Mouse (Mus musculus) heart, adult 2 months (tissue): Measurements from ENCODE around the gene Slc30a1. TPM values are rescaled to one million over a fixed set of nuclear protein-coding genes. Genes with fewer than 3 reads are reported as not detected.
A peak's percentile ranks its signal among the peaks of the same experiment; 100 is the strongest.

Experiments used
- DNase-seq, 2 experiments: peaks; one replicate each; pipeline ENCODE4 v3.0.0; 2021
- H3K27ac ChIP-seq: fragments of 200-600 bp; 2 replicates; pipeline ENCODE4 v1.8.1; 2022
- H3K27me3 ChIP-seq: fragments of 200-500 bp; 2 replicates; pipeline ENCODE4 v1.6.1; 2012; ENCODE audit warnings: mild to moderate bottlenecking, low read length, inconsistent platforms, mixed read lengths; ENCODE audit not compliant: control insufficient read depth, insufficient read depth
- H3K36me3 ChIP-seq: fragments of 200-500 bp; 2 replicates; pipeline ENCODE4 v1.6.1; 2012; ENCODE audit warnings: low read length, inconsistent platforms; ENCODE audit not compliant: control insufficient read depth, insufficient read depth
- H3K4me1 ChIP-seq: fragments of 200-500 bp; 2 replicates; pipeline ENCODE4 v1.6.1; 2011; ENCODE audit warnings: low read length; ENCODE audit not compliant: control insufficient read depth, insufficient read depth
- H3K4me3 ChIP-seq: fragments of 200-600 bp; 2 replicates; pipeline ENCODE4 v1.8.1; 2022
- H3K79me2 ChIP-seq: fragments of 200-500 bp; replicated peaks from 2 replicates; pipeline ENCODE4 v1.6.1; 2012; ENCODE audit warnings: mild to moderate bottlenecking, inconsistent platforms, low read length, moderate library complexity, mixed read lengths; ENCODE audit not compliant: control insufficient read depth, insufficient read depth
- H3K9ac ChIP-seq: fragments of 200-500 bp; 2 replicates; pipeline ENCODE4 v1.6.1; 2012; ENCODE audit warnings: low read depth, mild to moderate bottlenecking, control low read depth, inconsistent platforms, low read length, mixed read lengths
- CTCF ChIP-seq: fragments of 200-600 bp; IDR thresholded peaks from 2 replicates; pipeline ENCODE4 v1.8.1; 2022; ENCODE audit warnings: antibody characterized with exemption, mild to moderate bottlenecking, moderate library complexity
- EP300 ChIP-seq: fragments of 200-500 bp; IDR thresholded peaks from 2 replicates; pipeline ENCODE4 v1.6.1; 2011; ENCODE audit warnings: low read depth, low read length, control low read depth; ENCODE audit not compliant: insufficient read depth
- POLR2A ChIP-seq: fragments of 200-500 bp; IDR thresholded peaks from 2 replicates; pipeline ENCODE4 v1.6.1; 2011; ENCODE audit warnings: mild to moderate bottlenecking, low read depth, low read length, control low read depth; ENCODE audit not compliant: insufficient read depth
- WGBS: fragments of 180-500 bp; shearing (Covaris S2); methylation state at CpG from one replicate; pipeline ENCODE4 v1.1.7; 2018; 5-methylcytosine and 5-hydroxymethylcytosine counted together
- intact Hi-C: fragments of 180-260 bp; cut with DNase I; formaldehyde crosslinking; loops from one replicate; pipeline ENCODE4 v1.15.1; 2025
- polyA plus RNA-seq: library from polyadenylated mRNA; depleted of rRNA; stranded (reverse); fragments of >200 nt; gene quantifications from 2 replicates; pipeline ENCODE4 v1.2.3, GENCODE M21; 2012
- total RNA-seq, 2 experiments: library from RNA; stranded (reverse); gene quantifications; 2 replicates each; pipeline ENCODE4 v1.2.3; 2021

Slc30a1 gene
- total and polyA plus RNA-seq, 3 experiments = 5.3 to 18.6 (median 17.1) TPM

GRCm38 (mm10) chr1:191878518-191878921 lies 28.0 kb upstream of the Slc30a1 start:
- Histone ChIP-seq H3K27ac (no peak overlapping the region), H3K79me2 (no peaks in the 10 kb centered on the region), H3K4me3 (no peak overlapping the region), H3K9ac (no peak overlapping the region), H3K36me3 (no peaks in the 10 kb centered on the region), H3K27me3 (no peaks in the 10 kb centered on the region), H3K4me1 (no peaks in the 10 kb centered on the region; the same call in 1 of the 2 replicates)
- TF ChIP-seq CTCF (no peak), EP300 (no peak), POLR2A (no peak)
- intact Hi-C loops = no loop called here
- DNase-seq = peak in 1 of 2 experiments; percentile 26
- WGBS = 32% methylated on average over 4 of the region's 4 CpGs

- Histone ChIP-seq H3K4me3 (no peak overlapping the region), H3K27ac (no peak overlapping the region), H3K36me3 (no peaks in the 10 kb centered on the region), H3K4me1 (no peaks in the 10 kb centered on the region; the same call in 1 of the 2 replicates), H3K79me2 (no peaks in the 10 kb centered on the region), H3K27me3 (no peaks in the 10 kb centered on the region), H3K9ac (no peak overlapping the region)
- intact Hi-C loops = no loop called here
- TF ChIP-seq CTCF (no peak), EP300 (no peak), POLR2A (no peak)
- 73% methylated on average over 3 of the region's 3 CpGs for WGBS
- no peak for DNase-seq
Measured at GRCm38 (mm10) chr1:191880247-191880646, 26.3 kb upstream of the Slc30a1 start.

GRCm38 (mm10) chr1:191880921-191881609 lies 25.5 kb upstream of the Slc30a1 start:
- Histone ChIP-seq H3K79me2 (no peaks in the 10 kb centered on the region), H3K4me3 (no peak overlapping the region), H3K36me3 (no peaks in the 10 kb centered on the region), H3K27me3 (no peaks in the 10 kb centered on the region), H3K27ac (no peak overlapping the region), H3K9ac (no peak overlapping the region), H3K4me1 (no peaks in the 10 kb centered on the region)
- intact Hi-C loops = no loop called here
- WGBS = 52% methylated on average over 8 of the region's 8 CpGs
- TF ChIP-seq EP300 (no peak), POLR2A (no peak), CTCF (no peak)
- DNase-seq = peak in 1 of 2 experiments; percentile 18

- Histone ChIP-seq H3K36me3 (no peaks in the 10 kb centered on the region), H3K4me3 (no peak overlapping the region), H3K4me1 (no peaks in the 10 kb centered on the region), H3K27ac (no peak overlapping the region), H3K9ac (no peak overlapping the region), H3K27me3 (no peaks in the 10 kb centered on the region), H3K79me2 (no peaks in the 10 kb centered on the region)
- intact Hi-C loops = no loop called here
- WGBS = 51% methylated on average over 2 of the region's 2 CpGs
- DNase-seq = no peak
- no peak for TF ChIP-seq EP300
- no peak for TF ChIP-seq POLR2A
- no peak for TF ChIP-seq CTCF
Measured at GRCm38 (mm10) chr1:191881663-191882062, 24.9 kb upstream of the Slc30a1 start.

GRCm38 (mm10) chr1:191882474-191883206 lies 23.9 kb upstream of the Slc30a1 start:
- H3K27me3 ChIP-seq = no peaks in the 10 kb centered on the region
- H3K36me3 ChIP-seq = no peaks in the 10 kb centered on the region
- H3K79me2 ChIP-seq = no peaks in the 10 kb centered on the region
- no peak for DNase-seq
- WGBS = 72% methylated on average over 10 of the region's 10 CpGs
- no peak overlapping the region for H3K4me3 ChIP-seq
- intact Hi-C loops = no loop called here
- H3K4me1 ChIP-seq = no peaks in the 10 kb centered on the region
- no peak overlapping the region for H3K9ac ChIP-seq
- no peak for TF ChIP-seq POLR2A
- no peak overlapping the region for H3K27ac ChIP-seq

- H3K4me3 ChIP-seq = no peak overlapping the region
- 43% methylated on average over 5 of the region's 5 CpGs for WGBS
- H3K9ac ChIP-seq = no peak overlapping the region
- H3K4me1 ChIP-seq = no peaks in the 10 kb centered on the region
- H3K36me3 ChIP-seq = no peaks in the 10 kb centered on the region
- no peak overlapping the region for H3K27ac ChIP-seq
- no peaks in the 10 kb centered on the region for H3K27me3 ChIP-seq
- intact Hi-C loops = no loop called here
- DNase-seq = no peak
- H3K79me2 ChIP-seq = no peaks in the 10 kb centered on the region
- TF ChIP-seq POLR2A (no peak), CTCF (no peak), EP300 (no peak)
Measured at GRCm38 (mm10) chr1:191883654-191884053, 22.9 kb upstream of the Slc30a1 start.
